Mouse (Mus musculus) liver, adult 2 months (tissue): ENCODE measurements around the gene Dnajb6.

Experiments used
- CTCF ChIP-seq: fragments of 200-500 bp; IDR thresholded peaks from 2 replicates; pipeline ENCODE4 v1.5.1; 2011; ENCODE audit warnings: low read depth, low read length, control low read depth
- POLR2A ChIP-seq: fragments of 200-500 bp; IDR thresholded peaks from 2 replicates; pipeline ENCODE4 v1.6.1; 2011; ENCODE audit warnings: low read length, control low read depth; ENCODE audit not compliant: insufficient read depth; ENCODE audit errors: extremely low read depth

DNA sequence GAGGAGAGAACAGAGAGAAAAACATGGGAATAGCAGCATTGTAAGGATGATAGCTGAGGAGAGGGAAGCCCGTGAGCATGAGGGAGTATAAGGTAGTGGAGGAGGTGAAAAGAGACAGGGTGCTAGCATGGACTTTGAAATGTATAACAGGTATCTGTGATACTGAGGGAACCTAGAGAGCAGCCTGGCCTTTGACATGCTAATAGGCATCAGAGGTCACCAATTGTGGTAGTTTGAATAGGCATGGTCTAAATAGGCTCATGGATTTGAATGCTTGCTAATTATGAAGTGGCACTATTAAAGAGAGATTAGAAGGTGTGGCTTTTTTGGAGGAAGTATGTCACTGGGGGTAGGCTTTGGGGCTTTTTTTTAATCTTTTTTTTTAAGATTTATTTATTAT, 22.6 kb upstream of the Dnajb6 start:
- TF ChIP-seq CTCF (no peak), POLR2A (no peak)
